Mouse (Mus musculus): ENCODE results near the gene Hjurp.

DNA sequence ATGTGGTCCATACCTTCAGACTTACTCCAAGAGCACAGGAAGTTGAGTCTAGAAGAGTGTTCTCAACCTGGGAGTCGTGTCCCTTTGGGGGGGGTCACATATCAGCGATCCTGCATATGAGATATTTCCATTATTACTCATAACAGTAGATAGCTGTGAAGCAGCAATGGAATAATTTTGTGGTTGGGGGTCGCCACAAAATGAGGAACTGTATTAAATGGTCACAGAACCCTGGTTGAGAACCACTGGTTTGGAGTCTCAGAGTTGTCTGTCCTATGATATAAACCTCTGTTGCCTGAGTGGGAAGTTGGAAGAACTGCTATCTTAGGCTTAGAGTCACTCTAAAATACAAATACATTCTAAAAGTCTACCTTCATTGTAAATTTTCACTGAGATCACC is 32.5 kb upstream of the Hjurp start:
- no peak for TF ChIP-seq POLR2A (IDR thresholded peaks at IDR 0.05; ENCODE audit: control insufficient read depth, low read depth, low read length)
- no peak for TF ChIP-seq CTCF (IDR thresholded peaks at IDR 0.05; ENCODE audit: control insufficient read depth, insufficient read depth, insufficient replicate concordance, low read depth, low read length)
